Mouse (Mus musculus) erythroblast, embryonic 14.5 days (primary cell): ENCODE results near the gene Thsd7a.

Source experiments
- GATA1 ChIP-seq: IDR thresholded peaks from 2 replicates; pipeline ENCODE4 v1.6.1; 2012; ENCODE audit warnings: low read length, inconsistent platforms, mixed read lengths
- TAL1 ChIP-seq: IDR thresholded peaks from 3 replicates; pipeline ENCODE4 v1.6.1; 2012; ENCODE audit warnings: low read length, inconsistent platforms, mixed read lengths

- TF ChIP-seq GATA1 (no peak), TAL1 (no peak)
Observed at GRCm38 (mm10) chr6:12555114-12556099, 193.8 kb downstream of the Thsd7a start.
